Mouse (Mus musculus) heart, adult 2 months (tissue): ENCODE measurements around the gene Cacng6. TPM values are rescaled to one million over a fixed set of nuclear protein-coding genes. Genes with fewer than 3 reads are reported as not detected.

ENCODE experiments used
- DNase-seq, 2 experiments: peaks; one replicate each; pipeline ENCODE4 v3.0.0; 2021
- H3K27ac ChIP-seq: fragments of 200-600 bp; 2 replicates; pipeline ENCODE4 v1.8.1; 2022
- H3K27me3 ChIP-seq: fragments of 200-500 bp; 2 replicates; pipeline ENCODE4 v1.6.1; 2012; ENCODE audit warnings: mild to moderate bottlenecking, low read length, inconsistent platforms, mixed read lengths; ENCODE audit not compliant: control insufficient read depth, insufficient read depth
- H3K36me3 ChIP-seq: fragments of 200-500 bp; 2 replicates; pipeline ENCODE4 v1.6.1; 2012; ENCODE audit warnings: low read length, inconsistent platforms; ENCODE audit not compliant: control insufficient read depth, insufficient read depth
- H3K4me1 ChIP-seq: fragments of 200-500 bp; 2 replicates; pipeline ENCODE4 v1.6.1; 2011; ENCODE audit warnings: low read length; ENCODE audit not compliant: control insufficient read depth, insufficient read depth
- H3K4me3 ChIP-seq: fragments of 200-600 bp; 2 replicates; pipeline ENCODE4 v1.8.1; 2022
- H3K79me2 ChIP-seq: fragments of 200-500 bp; replicated peaks from 2 replicates; pipeline ENCODE4 v1.6.1; 2012; ENCODE audit warnings: mild to moderate bottlenecking, inconsistent platforms, low read length, moderate library complexity, mixed read lengths; ENCODE audit not compliant: control insufficient read depth, insufficient read depth
- H3K9ac ChIP-seq: fragments of 200-500 bp; 2 replicates; pipeline ENCODE4 v1.6.1; 2012; ENCODE audit warnings: low read depth, mild to moderate bottlenecking, control low read depth, inconsistent platforms, low read length, mixed read lengths
- CTCF ChIP-seq: fragments of 200-600 bp; IDR thresholded peaks from 2 replicates; pipeline ENCODE4 v1.8.1; 2022; ENCODE audit warnings: antibody characterized with exemption, mild to moderate bottlenecking, moderate library complexity
- EP300 ChIP-seq: fragments of 200-500 bp; IDR thresholded peaks from 2 replicates; pipeline ENCODE4 v1.6.1; 2011; ENCODE audit warnings: low read depth, low read length, control low read depth; ENCODE audit not compliant: insufficient read depth
- POLR2A ChIP-seq: fragments of 200-500 bp; IDR thresholded peaks from 2 replicates; pipeline ENCODE4 v1.6.1; 2011; ENCODE audit warnings: mild to moderate bottlenecking, low read depth, low read length, control low read depth; ENCODE audit not compliant: insufficient read depth
- WGBS: fragments of 180-500 bp; shearing (Covaris S2); methylation state at CpG from one replicate; pipeline ENCODE4 v1.1.7; 2018; 5-methylcytosine and 5-hydroxymethylcytosine counted together
- intact Hi-C: fragments of 180-260 bp; cut with DNase I; formaldehyde crosslinking; loops from one replicate; pipeline ENCODE4 v1.15.1; 2025
- polyA plus RNA-seq: library from polyadenylated mRNA; depleted of rRNA; stranded (reverse); fragments of >200 nt; gene quantifications from 2 replicates; pipeline ENCODE4 v1.2.3, GENCODE M21; 2012
- total RNA-seq, 2 experiments: library from RNA; stranded (reverse); gene quantifications; 2 replicates each; pipeline ENCODE4 v1.2.3; 2021

Gene Cacng6
- total and polyA plus RNA-seq, 3 experiments = 0.78 to 2.5 (median 1.9) TPM

DNA sequence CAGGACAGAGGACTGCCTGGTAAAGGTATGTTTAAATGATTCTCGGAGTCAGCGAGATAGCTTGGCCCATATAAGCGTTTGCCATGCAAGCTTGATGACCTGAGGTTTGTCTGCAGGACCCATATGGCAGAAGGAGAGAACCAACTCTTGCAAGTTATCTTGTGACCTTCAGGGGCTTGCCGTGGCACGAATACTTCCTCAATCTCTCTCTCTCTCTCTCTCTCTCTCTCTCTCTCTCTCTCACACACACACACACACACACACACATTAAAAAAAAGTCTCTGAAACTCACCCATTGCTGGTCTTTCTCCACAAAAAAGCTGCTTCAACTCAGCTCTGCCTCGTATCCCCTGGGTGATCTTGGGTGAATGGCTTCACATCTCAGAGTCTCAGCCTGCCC is 35.1 kb upstream of the Cacng6 start:
- H3K27ac ChIP-seq = no peak overlapping the region
- 43% methylated on average over 6 of the region's 6 CpGs for WGBS
- no peaks in the 10 kb centered on the region for H3K4me1 ChIP-seq
- no peak for DNase-seq
- H3K4me3 ChIP-seq = no peak overlapping the region
- H3K27me3 ChIP-seq = 0 out of 2 replicates have a peak, but pooled peaks cover 4% of the 10 kb centered on the region
- TF ChIP-seq POLR2A (no peak), EP300 (no peak), CTCF (no peak)
- no peak overlapping the region for H3K9ac ChIP-seq
- no peaks in the 10 kb centered on the region for H3K36me3 ChIP-seq
- intact Hi-C loops = no loop called here
- no peaks in the 10 kb centered on the region for H3K79me2 ChIP-seq

DNA sequence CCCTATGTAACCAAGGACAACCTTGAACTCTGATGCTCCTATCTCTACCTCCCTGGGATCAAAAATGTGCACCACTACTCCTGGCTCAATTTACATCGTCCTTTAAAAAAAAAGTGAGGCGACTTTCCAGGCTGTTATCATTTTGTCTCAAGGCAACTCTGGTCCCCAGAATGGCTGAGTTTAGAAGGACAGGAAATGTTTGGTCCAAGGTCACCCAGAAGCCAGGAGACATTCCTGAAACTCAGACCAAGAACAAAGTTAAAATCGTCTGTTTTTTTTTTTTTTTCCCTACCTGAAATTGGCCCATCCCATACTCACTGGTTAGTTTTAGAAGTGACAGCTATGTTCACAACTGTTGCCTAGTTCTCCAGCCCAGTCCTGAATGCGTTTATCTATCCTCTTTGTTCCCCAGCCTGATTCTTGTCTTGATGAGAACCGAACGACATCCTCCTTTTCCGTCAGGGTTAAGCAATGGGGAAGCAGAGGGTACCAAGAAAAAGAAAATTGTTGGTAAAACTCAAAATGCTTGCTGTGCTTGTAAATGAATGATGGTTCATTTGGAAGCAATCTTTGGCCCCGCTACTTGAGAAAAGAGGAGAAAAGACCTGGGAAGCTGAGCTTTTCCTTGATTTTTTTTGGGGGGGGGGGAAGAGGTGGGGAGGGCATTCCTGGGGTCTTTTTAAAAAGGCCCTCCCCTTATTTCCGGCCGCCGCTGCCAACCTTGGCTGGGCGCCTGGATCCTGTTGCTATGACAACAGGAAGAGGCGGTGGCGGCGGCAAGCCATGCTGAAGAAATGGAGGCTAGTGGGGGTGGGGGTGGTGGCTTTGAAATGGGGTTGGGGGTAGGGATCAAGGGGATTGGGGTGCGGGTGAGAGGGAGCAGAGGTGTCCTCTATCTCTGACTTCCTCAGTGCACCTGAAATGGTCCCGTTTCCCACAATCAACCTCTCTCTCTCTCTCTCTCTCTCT is 34.3 kb upstream of the Cacng6 start:
- no peaks in the 10 kb centered on the region for H3K79me2 ChIP-seq
- DNase-seq = peak; percentile 37 to 54
- 0 out of 2 replicates have a peak, but pooled peaks cover 4% of the 10 kb centered on the region for H3K27me3 ChIP-seq
- H3K9ac ChIP-seq = no peak overlapping the region
- no peaks in the 10 kb centered on the region for H3K4me1 ChIP-seq
- no peak overlapping the region for H3K27ac ChIP-seq
- WGBS = under 1% methylated on average over 16 of the region's 17 CpGs
- TF ChIP-seq CTCF (no peak), EP300 (no peak)
- H3K36me3 ChIP-seq = no peaks in the 10 kb centered on the region
- H3K4me3 ChIP-seq = no peak overlapping the region
- intact Hi-C loops = no loop called here

DNA sequence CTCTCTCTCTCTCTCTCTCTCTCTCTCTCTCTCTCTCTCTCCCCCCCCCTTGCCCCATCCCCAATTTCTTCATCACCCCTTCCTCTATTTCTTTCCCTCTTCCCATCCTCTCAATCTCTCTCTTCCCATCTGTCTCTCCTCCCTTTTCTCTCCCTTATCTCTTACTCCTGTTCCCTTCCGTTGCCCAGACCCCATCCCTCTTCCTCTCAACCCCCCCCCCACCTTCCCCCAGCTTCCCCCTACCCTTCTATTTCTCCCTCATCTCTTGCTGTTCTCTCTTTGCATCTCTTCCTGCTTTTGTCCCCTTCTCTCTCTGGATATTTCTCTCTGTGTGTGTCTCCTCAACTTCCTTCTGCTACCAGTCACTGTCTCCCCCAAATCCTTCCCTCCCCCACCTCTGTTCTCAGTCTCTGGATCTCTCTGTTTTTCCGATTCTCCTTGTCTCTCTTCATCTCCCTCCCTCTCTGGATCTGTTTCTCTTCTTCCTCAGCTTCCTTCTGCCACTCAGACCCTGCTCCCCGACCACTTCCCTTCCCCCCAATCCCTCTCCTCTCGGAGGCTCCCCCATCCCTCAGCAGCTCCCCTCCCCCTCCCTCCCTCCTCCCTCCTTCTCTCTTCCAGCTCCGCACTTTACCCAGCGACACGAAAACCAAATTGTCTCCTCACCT is 33.4 kb upstream of the Cacng6 start, which contains the start of gene Cacng8:
Gene Cacng8, plus strand, starts transcription at position 271 of the 668 bp plus-strand sequence.
- no peaks in the 10 kb centered on the region for H3K36me3 ChIP-seq
- H3K4me3 ChIP-seq = no peak within 1 kb of the TSS

DNA sequence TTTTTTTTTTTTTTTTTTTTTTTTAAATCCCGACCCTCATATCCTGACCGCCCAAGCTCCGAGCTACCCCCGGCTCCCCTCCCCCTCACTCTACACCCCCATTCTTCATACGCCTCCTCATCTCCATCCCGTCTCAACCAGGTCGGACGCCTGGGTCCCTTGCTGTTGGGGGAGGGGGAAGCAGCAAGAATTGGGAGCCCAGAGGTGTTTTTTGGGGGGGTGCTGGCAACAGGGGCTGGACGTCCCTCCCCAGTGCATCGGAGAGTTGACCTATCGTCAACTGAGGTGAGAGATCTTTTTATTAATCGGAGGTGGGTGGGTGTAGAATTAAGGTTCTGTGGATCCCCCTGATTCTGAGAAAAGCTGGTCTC is 32.9 kb upstream of the Cacng6 start:
- no peaks in the 10 kb centered on the region for H3K36me3 ChIP-seq
- no peak overlapping the region for H3K4me3 ChIP-seq
- no peak for DNase-seq
- 0 out of 2 replicates have a peak, but pooled peaks cover 4% of the 10 kb centered on the region for H3K27me3 ChIP-seq
- TF ChIP-seq EP300 (no peak), POLR2A (no peak), CTCF (no peak)
- WGBS = 11% methylated on average over 12 of the region's 12 CpGs
- intact Hi-C loops = no loop called here
- no peak overlapping the region for H3K27ac ChIP-seq
- H3K79me2 ChIP-seq = no peaks in the 10 kb centered on the region
- H3K4me1 ChIP-seq = no peaks in the 10 kb centered on the region
- no peak overlapping the region for H3K9ac ChIP-seq

More for the DNA sequence above, 33.4 kb upstream of the Cacng6 start, which contains the start of gene Cacng8:
- Histone ChIP-seq H3K4me1 (no peaks in the 10 kb centered on the region), H3K79me2 (no peaks in the 10 kb centered on the region), H3K27ac (no peak within 1 kb of the TSS), H3K9ac (no peak within 1 kb of the TSS), H3K27me3 (0 out of 2 replicates have a peak, but pooled peaks cover 4% of the 10 kb centered on the region)
- no peak for DNase-seq
- 3% methylated on average over 7 of the region's 7 CpGs for WGBS
- intact Hi-C loops = no loop called here
- TF ChIP-seq EP300 (no peak), POLR2A (no peak), CTCF (no peak)

DNA sequence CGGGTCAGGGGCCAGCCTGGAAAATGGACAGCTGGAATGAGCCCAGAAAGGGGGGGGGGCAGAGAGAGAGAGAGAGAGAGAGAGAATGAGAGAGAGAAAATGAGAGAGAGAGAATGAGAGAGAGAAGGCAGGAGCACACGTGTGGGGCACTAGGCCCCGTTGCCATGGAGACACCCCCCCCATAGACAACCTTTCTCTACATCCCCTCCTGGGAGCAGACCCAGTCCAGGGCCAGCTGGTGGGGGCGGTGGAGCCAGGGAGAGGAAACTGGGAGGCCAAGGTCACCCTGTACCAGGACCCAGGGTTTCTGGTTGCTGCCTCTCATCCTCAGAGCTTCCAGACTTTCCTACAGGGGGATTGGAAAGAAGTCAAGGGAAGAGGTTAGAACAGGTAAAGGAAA is 32.2 kb upstream of the Cacng6 start:
- intact Hi-C loops = no loop called here
- H3K4me1 ChIP-seq = no peaks in the 10 kb centered on the region
- no peak for TF ChIP-seq EP300
- no peak for TF ChIP-seq CTCF
- TF ChIP-seq POLR2A = no peak
- 0 out of 2 replicates have a peak, but pooled peaks cover 4% of the 10 kb centered on the region for H3K27me3 ChIP-seq
- H3K4me3 ChIP-seq = no peak overlapping the region
- H3K79me2 ChIP-seq = no peaks in the 10 kb centered on the region
- WGBS = 30% methylated on average over 4 of the region's 4 CpGs
- DNase-seq = no peak
- no peak overlapping the region for H3K27ac ChIP-seq
- H3K9ac ChIP-seq = no peak overlapping the region
- H3K36me3 ChIP-seq = no peaks in the 10 kb centered on the region
